Mouse (Mus musculus): ENCODE measurements around the gene Nrip1.

GRCm38 (mm10) chr16:76266635-76267268 is 106.9 kb downstream of the Nrip1 start:
- TF ChIP-seq CTCF (IDR thresholded peaks at IDR 0.05; ENCODE audit: borderline replicate concordance, insufficient read depth, low read length) (no peak), POLR2A (IDR thresholded peaks at IDR 0.05; ENCODE audit: low read depth, low read length) (no peak)
